Mouse (Mus musculus) heart, postnatal 0 days (tissue): ENCODE measurements at regions not wholly inside any gene's neighbourhood (a gene's known extent, or its start where the extent isn't known, plus 50 kb on each side); places are given as distances from the start of the nearest gene placed in this dataset.

Experiments
- ATAC-seq: fragments of 200-750 bp; cut with Nextera tagmentation; 2 replicates; pipeline ENCODE4 v1.8.0; 2017; ENCODE audit warnings: low read depth, moderate number of reproducible peaks, moderate library complexity; ENCODE audit not compliant: insufficient read depth
- DNase-seq: peaks from one replicate; pipeline ENCODE4 v3.0.0-alpha.2; 2016; ENCODE audit warnings: low spot score
- H3K27ac ChIP-seq: fragments of 300-500 bp; sonication (generic); 2 replicates; pipeline ENCODE4 v1.5.1; 2014; ENCODE audit warnings: low read depth, mild to moderate bottlenecking
- H3K27me3 ChIP-seq: fragments of 300-500 bp; sonication (generic); 2 replicates; pipeline ENCODE4 v1.6.1; 2014; ENCODE audit warnings: low read length, mixed read lengths; ENCODE audit not compliant: control insufficient read depth, insufficient read depth
- H3K36me3 ChIP-seq: fragments of 300-500 bp; sonication (generic); replicated peaks from 2 replicates; pipeline ENCODE4 v1.6.1; 2014; ENCODE audit warnings: low read length, mixed read lengths; ENCODE audit not compliant: control insufficient read depth, insufficient read depth
- H3K4me1 ChIP-seq: fragments of 300-500 bp; sonication (generic); 2 replicates; pipeline ENCODE4 v1.6.1; 2014; ENCODE audit warnings: antibody characterized with exemption; ENCODE audit not compliant: control insufficient read depth, insufficient read depth
- H3K4me2 ChIP-seq: fragments of 300-500 bp; sonication (generic); 2 replicates; pipeline ENCODE4 v1.6.1; 2014; ENCODE audit warnings: low read depth, mild to moderate bottlenecking, low read length, moderate library complexity
- H3K4me3 ChIP-seq: fragments of 300-500 bp; sonication (generic); 2 replicates; pipeline ENCODE4 v1.5.1; 2014; ENCODE audit warnings: low read depth, low read length
- H3K9ac ChIP-seq: fragments of 300-500 bp; sonication (generic); replicated peaks from 2 replicates; pipeline ENCODE4 v1.6.1; 2014; ENCODE audit warnings: low read depth, low read length, mixed read lengths
- H3K9me3 ChIP-seq: fragments of 300-500 bp; sonication (generic); replicated peaks from 2 replicates; pipeline ENCODE4 v1.6.1; 2016; ENCODE audit warnings: low read length; ENCODE audit not compliant: control insufficient read depth
- CTCF ChIP-seq: IDR thresholded peaks from 2 replicates; pipeline ENCODE4 v1.5.1; 2016; ENCODE audit warnings: antibody characterized with exemption, control low read depth, low read depth
- EP300 ChIP-seq: IDR thresholded peaks from 2 replicates; pipeline ENCODE4 v1.6.1; 2016; ENCODE audit warnings: antibody characterized with exemption, low read depth
- WGBS: fragments of 180-500 bp; shearing (Covaris S2); extraction: QIAGEN DNeasy Blood & Tissue Kit; methylation state at CpG from one replicate; pipeline ENCODE4 v1.1.7; 2014; 5-methylcytosine and 5-hydroxymethylcytosine counted together

GRCm38 (mm10) chr17:68120230-68120629 lies 116.3 kb upstream of the Arhgap28 start:
- H3K27ac ChIP-seq = no peak overlapping the region
- no peaks in the 10 kb centered on the region for H3K9me3 ChIP-seq
- 61% methylated on average over 5 of the region's 5 CpGs for WGBS

GRCm38 (mm10) chr17:68120744-68121143 lies 116.8 kb upstream of the Arhgap28 start:
- WGBS = 56% methylated on average over 6 of the region's 6 CpGs
- H3K4me2 ChIP-seq = no peak overlapping the region
- ATAC-seq = no peak
- no peaks in the 10 kb centered on the region for H3K9me3 ChIP-seq
- H3K9ac ChIP-seq = no peak overlapping the region
- H3K4me1 ChIP-seq = no peaks in the 10 kb centered on the region
- TF ChIP-seq EP300 = no peak
- no peak for TF ChIP-seq CTCF
- no peak for DNase-seq
- H3K4me3 ChIP-seq = no peak overlapping the region
- no peak overlapping the region for H3K27ac ChIP-seq
- H3K36me3 ChIP-seq = no peaks in the 10 kb centered on the region
- no peaks in the 10 kb centered on the region for H3K27me3 ChIP-seq

More at GRCm38 (mm10) chr17:68120230-68120629, 116.3 kb upstream of the Arhgap28 start:
- H3K27me3 ChIP-seq = no peaks in the 10 kb centered on the region
- H3K4me1 ChIP-seq = no peaks in the 10 kb centered on the region
- no peak overlapping the region for H3K4me3 ChIP-seq
- TF ChIP-seq CTCF (no peak), EP300 (no peak)
- no peak for ATAC-seq
- H3K4me2 ChIP-seq = no peak overlapping the region
- H3K36me3 ChIP-seq = no peaks in the 10 kb centered on the region
- H3K9ac ChIP-seq = no peak overlapping the region
- DNase-seq = no peak

GRCm38 (mm10) chr17:68134373-68134772 lies 130.5 kb upstream of the Arhgap28 start:
- no peak overlapping the region for H3K9ac ChIP-seq
- H3K27ac ChIP-seq = no peak overlapping the region
- DNase-seq (no peak), ATAC-seq (no peak)
- no peaks in the 10 kb centered on the region for H3K4me1 ChIP-seq
- TF ChIP-seq CTCF (no peak), EP300 (no peak)
- H3K4me3 ChIP-seq = no peak overlapping the region
- WGBS = 41% methylated on average over 10 of the region's 10 CpGs
- H3K4me2 ChIP-seq = no peak overlapping the region
- H3K36me3 ChIP-seq = no peaks in the 10 kb centered on the region
- no peaks in the 10 kb centered on the region for H3K27me3 ChIP-seq
- H3K9me3 ChIP-seq = no peaks in the 10 kb centered on the region

- Histone ChIP-seq H3K9me3 (no peaks in the 10 kb centered on the region), H3K4me2 (no peak overlapping the region), H3K27ac (no peak overlapping the region), H3K27me3 (no peaks in the 10 kb centered on the region), H3K9ac (no peak overlapping the region), H3K36me3 (no peaks in the 10 kb centered on the region), H3K4me1 (no peaks in the 10 kb centered on the region), H3K4me3 (no peak overlapping the region)
- ATAC-seq = no peak
- WGBS = 47% methylated on average over 5 of the region's 5 CpGs
- no peak for DNase-seq
- TF ChIP-seq EP300 (no peak), CTCF (no peak)
Observed at GRCm38 (mm10) chr17:68135436-68135835, 131.5 kb upstream of the Arhgap28 start.

GRCm38 (mm10) chr17:68143307-68143706 lies 130.3 kb upstream of the L3mbtl4 start:
- ATAC-seq = no peak
- no peaks in the 10 kb centered on the region for H3K4me1 ChIP-seq

GRCm38 (mm10) chr17:68149237-68149792 lies 124.3 kb upstream of the L3mbtl4 start:
- DNase-seq = no peak
- H3K4me2 ChIP-seq = no peak overlapping the region
- H3K4me3 ChIP-seq = no peak overlapping the region
- H3K9me3 ChIP-seq = 0 out of 2 replicates have a peak, but pooled peaks cover 4% of the 10 kb centered on the region
- no peak overlapping the region for H3K9ac ChIP-seq
- H3K4me1 ChIP-seq = no peaks in the 10 kb centered on the region
- no peak overlapping the region for H3K27ac ChIP-seq
- no peak for ATAC-seq
- 85% methylated on average over 10 of the region's 10 CpGs for WGBS
- TF ChIP-seq CTCF = no peak
- no peak for TF ChIP-seq EP300
- H3K27me3 ChIP-seq = no peaks in the 10 kb centered on the region
- H3K36me3 ChIP-seq = no peaks in the 10 kb centered on the region

More at GRCm38 (mm10) chr17:68143307-68143706, 130.3 kb upstream of the L3mbtl4 start:
- Histone ChIP-seq H3K4me2 (no peak overlapping the region), H3K36me3 (no peaks in the 10 kb centered on the region), H3K27ac (no peak overlapping the region), H3K9ac (no peak overlapping the region), H3K4me3 (no peak overlapping the region), H3K9me3 (0 out of 2 replicates have a peak, but pooled peaks cover 5% of the 10 kb centered on the region), H3K27me3 (no peaks in the 10 kb centered on the region)
- 83% methylated on average over 7 of the region's 7 CpGs for WGBS
- no peak for DNase-seq
- TF ChIP-seq EP300 = no peak
- TF ChIP-seq CTCF = no peak
